Mouse (Mus musculus) heart, postnatal 0 days (tissue): ENCODE results near the gene Trpv3.

Experiments used
- CTCF ChIP-seq: IDR thresholded peaks from 2 replicates; pipeline ENCODE4 v1.5.1; 2016; ENCODE audit warnings: antibody characterized with exemption, control low read depth, low read depth
- EP300 ChIP-seq: IDR thresholded peaks from 2 replicates; pipeline ENCODE4 v1.6.1; 2016; ENCODE audit warnings: antibody characterized with exemption, low read depth

- TF ChIP-seq EP300: no peak
- TF ChIP-seq CTCF: no peak
Measured at GRCm38 (mm10) chr11:73260457-73260856, 6.7 kb upstream of the Trpv3 start.
